In the genomic region with DNA sequence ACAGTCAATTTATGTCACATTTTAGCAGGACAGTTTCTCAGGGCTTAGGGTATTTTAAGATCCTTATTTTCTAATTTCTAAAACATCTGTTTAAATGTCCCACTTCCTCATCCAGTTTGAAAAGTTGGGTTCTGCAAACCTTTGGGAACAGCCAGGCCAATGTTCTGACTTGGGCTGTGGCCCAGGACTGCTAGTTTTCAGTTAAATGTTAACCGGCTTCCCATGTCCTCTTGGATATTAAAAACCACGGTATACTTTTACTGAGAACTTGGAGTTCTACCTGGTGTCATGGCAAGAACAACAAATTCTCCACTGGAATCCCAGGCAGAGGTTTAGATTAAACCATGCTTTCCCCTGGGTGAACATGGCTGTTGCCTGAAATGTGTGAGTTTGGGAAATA, we compare ENCODE assay signal across 20 mouse cellular contexts.
"Had no signal": no experiment of that assay in that cellular context is flagged by ENCODE, and none has a peak within 500 bp of the region (broad histone marks: within the 10 kb centered on the region; RNA-seq: fewer than 3 reads in every experiment).

No protein-coding gene starts in this region.

- H3K4me2 ChIP-seq: intestine, embryonic 15.5 days; limb, embryonic 13.5 days; lung, embryonic 14.5 days; midbrain, embryonic 12.5 days; midbrain, embryonic 15.5 days; neural tube, embryonic 13.5 days had no signal

- H3K4me1 ChIP-seq: intestine, embryonic 15.5 days; limb, embryonic 13.5 days; midbrain, embryonic 12.5 days; midbrain, embryonic 15.5 days; neural tube, embryonic 13.5 days had no signal

- ATAC-seq: intestine, embryonic 15.5 days; liver, postnatal 0 days; lung, postnatal 0 days; midbrain, embryonic 15.5 days had no signal

- H3K9me3 ChIP-seq: intestine, embryonic 15.5 days; limb, embryonic 10.5 days; limb, embryonic 13.5 days; midbrain, embryonic 12.5 days; midbrain, embryonic 15.5 days; neural tube, embryonic 13.5 days had no signal

- H3K36me3 ChIP-seq: intestine, embryonic 15.5 days; limb, embryonic 10.5 days; limb, embryonic 13.5 days; midbrain, embryonic 12.5 days; midbrain, embryonic 15.5 days; neural tube, embryonic 13.5 days had no signal

- H3K9ac ChIP-seq: intestine, embryonic 15.5 days; limb, embryonic 13.5 days; liver, embryonic 14.5 days; liver, postnatal 0 days; lung, embryonic 14.5 days; midbrain, embryonic 12.5 days; midbrain, embryonic 15.5 days; neural tube, embryonic 13.5 days had no signal

- H3K4me3 ChIP-seq: intestine, embryonic 15.5 days; layer of hippocampus, adult 2 months; limb, embryonic 10.5 days; limb, embryonic 13.5 days; midbrain, embryonic 12.5 days; midbrain, embryonic 15.5 days; myocyte; neural tube, embryonic 13.5 days had no signal

- H3K27me3 ChIP-seq: intestine, embryonic 15.5 days; limb, embryonic 13.5 days; midbrain, embryonic 12.5 days; midbrain, embryonic 15.5 days; neural tube, embryonic 13.5 days had no signal

- H3K27ac ChIP-seq: intestine, embryonic 15.5 days; kidney, postnatal 0 days; layer of hippocampus, adult 2 months; limb, embryonic 10.5 days; limb, embryonic 13.5 days; liver, embryonic 14.5 days; macrophage; midbrain, embryonic 12.5 days; midbrain, embryonic 15.5 days; neural tube, embryonic 13.5 days; stomach, postnatal 0 days had no signal

- DNase-seq: layer of hippocampus, adult 9-11 months; liver; liver, postnatal 0 days; lung, embryonic 14.5 days; thymus, adult 2 months; thymus, postnatal 14 days; thymus, postnatal 4 days had no signal
